Mouse (Mus musculus) embryonic facial prominence, embryonic 13.5 days (tissue): ENCODE results near the gene Nat9. TPM values are rescaled to one million over a fixed set of nuclear protein-coding genes. Genes with fewer than 3 reads are reported as not detected.

ENCODE experiments used
- ATAC-seq: fragments of 200-750 bp; cut with Nextera tagmentation; 2 replicates; pipeline ENCODE4 v1.8.0; 2017; ENCODE audit warnings: low read depth; ENCODE audit not compliant: insufficient number of reproducible peaks, insufficient read depth, low FRiP score, low TSS enrichment
- H3K27ac ChIP-seq: fragments of 300-500 bp; sonication (generic); 2 replicates; pipeline ENCODE4 v1.5.1; 2015; ENCODE audit warnings: moderate library complexity, mild to moderate bottlenecking, inconsistent platforms
- H3K27me3 ChIP-seq: fragments of 300-500 bp; sonication (generic); 2 replicates; pipeline ENCODE4 v1.6.1; 2015; ENCODE audit warnings: mild to moderate bottlenecking, inconsistent platforms
- H3K36me3 ChIP-seq: fragments of 300-500 bp; sonication (generic); 2 replicates; pipeline ENCODE4 v1.6.1; 2015; ENCODE audit warnings: mild to moderate bottlenecking, inconsistent platforms
- H3K4me1 ChIP-seq: fragments of 300-500 bp; sonication (generic); 2 replicates; pipeline ENCODE4 v1.6.1; 2015; ENCODE audit warnings: inconsistent platforms
- H3K4me2 ChIP-seq: fragments of 300-500 bp; sonication (generic); 2 replicates; pipeline ENCODE4 v1.6.1; 2015; ENCODE audit warnings: moderate library complexity, mild to moderate bottlenecking, inconsistent platforms
- H3K4me3 ChIP-seq: fragments of 300-500 bp; sonication (generic); 2 replicates; pipeline ENCODE4 v1.5.1; 2015; ENCODE audit warnings: mild to moderate bottlenecking, inconsistent platforms
- H3K9ac ChIP-seq: fragments of 300-500 bp; sonication (generic); 2 replicates; pipeline ENCODE4 v1.6.1; 2015; ENCODE audit warnings: mild to moderate bottlenecking, inconsistent platforms
- H3K9me3 ChIP-seq: fragments of 300-500 bp; sonication (generic); 2 replicates; pipeline ENCODE4 v1.6.1; 2016; ENCODE audit warnings: inconsistent platforms
- WGBS: fragments of 180-500 bp; shearing (Covaris S2); methylation state at CpG from one replicate; pipeline ENCODE4 v1.1.7; 2015; ENCODE audit warnings: mixed read lengths; 5-methylcytosine and 5-hydroxymethylcytosine counted together
- polyA plus RNA-seq: library from polyadenylated mRNA; unstranded; fragments of >200 nt; fragmentation: Nextera tagmentation; extraction: Ambion mirVana; gene quantifications from 2 replicates; pipeline ENCODE4 v1.2.1, GENCODE M21; 2015

Nat9 gene
- polyA plus RNA-seq, 1 experiment from 2014 or later, result 23.9 TPM

GRCm38 (mm10) chr11:115173549-115174339 lies 13.9 kb downstream of the Nat9 start:
- Histone ChIP-seq H3K27ac (peak overlapping the region; percentile 78), H3K4me3 (no peak overlapping the region), H3K36me3 (no peaks in the 10 kb centered on the region), H3K4me1 (peaks cover 70% of the 10 kb centered on the region), H3K4me2 (0 out of 2 replicates have a peak overlapping the region, but pooled peaks have one; percentile 22), H3K27me3 (peaks cover 53% of the 10 kb centered on the region), H3K9ac (no peak overlapping the region), H3K9me3 (no peaks in the 10 kb centered on the region)
- WGBS, result 9% methylated on average over 16 of the region's 16 CpGs
- ATAC-seq, result peak; percentile 38; the same call in 1 of the 2 replicates

- 19% methylated on average over 4 of the region's 4 CpGs for WGBS
- Histone ChIP-seq H3K27ac (peak overlapping the region; percentile 44; the same call in 1 of the 2 replicates), H3K4me1 (peaks cover 66% of the 10 kb centered on the region)
Measured at GRCm38 (mm10) chr11:115172825-115173287, 14.8 kb downstream of the Nat9 start.

GRCm38 (mm10) chr11:115171125-115171524 lies 16.5 kb downstream of the Nat9 start:
- no peak overlapping the region for H3K27ac ChIP-seq
- peaks cover 73% of the 10 kb centered on the region for H3K27me3 ChIP-seq
- no peak overlapping the region for H3K4me3 ChIP-seq
- no peaks in the 10 kb centered on the region for H3K9me3 ChIP-seq
- no peak overlapping the region for H3K4me2 ChIP-seq
- peaks cover 50% of the 10 kb centered on the region for H3K4me1 ChIP-seq
- WGBS, result 35% methylated on average over 8 of the region's 8 CpGs
- H3K36me3 ChIP-seq, result no peaks in the 10 kb centered on the region
- H3K9ac ChIP-seq, result 0 out of 2 replicates have a peak overlapping the region, but pooled peaks have one; percentile 11
- ATAC-seq, result no peak

More at GRCm38 (mm10) chr11:115172825-115173287, 14.8 kb downstream of the Nat9 start:
- no peaks in the 10 kb centered on the region for H3K36me3 ChIP-seq
- H3K4me3 ChIP-seq, result no peak overlapping the region
- H3K4me2 ChIP-seq, result peak overlapping the region; percentile 30
- no peaks in the 10 kb centered on the region for H3K9me3 ChIP-seq
- H3K9ac ChIP-seq, result no peak overlapping the region
- H3K27me3 ChIP-seq, result peaks cover 60% of the 10 kb centered on the region
- no peak for ATAC-seq

- 80% methylated on average over 4 of the region's 4 CpGs for WGBS
- Histone ChIP-seq H3K27ac (no peak overlapping the region), H3K4me2 (no peak overlapping the region), H3K9ac (no peak overlapping the region), H3K36me3 (no peaks in the 10 kb centered on the region), H3K27me3 (peaks cover 76% of the 10 kb centered on the region), H3K4me3 (no peak overlapping the region), H3K4me1 (peaks cover 41% of the 10 kb centered on the region), H3K9me3 (no peaks in the 10 kb centered on the region)
- ATAC-seq, result no peak
Measured at GRCm38 (mm10) chr11:115169430-115169829, 18.2 kb downstream of the Nat9 start.

GRCm38 (mm10) chr11:115167631-115168249 lies 19.9 kb downstream of the Nat9 start:
- H3K4me1 ChIP-seq, result peaks cover 38% of the 10 kb centered on the region
- WGBS, result 69% methylated on average over 8 of the region's 8 CpGs

GRCm38 (mm10) chr11:115166776-115167175 lies 20.9 kb downstream of the Nat9 start:
- peaks cover 38% of the 10 kb centered on the region for H3K4me1 ChIP-seq
- no peak overlapping the region for H3K4me3 ChIP-seq
- no peak overlapping the region for H3K4me2 ChIP-seq
- H3K9ac ChIP-seq, result no peak overlapping the region
- WGBS, result 77% methylated on average over 3 of the region's 3 CpGs
- ATAC-seq, result no peak
- peaks cover 77% of the 10 kb centered on the region for H3K27me3 ChIP-seq
- H3K9me3 ChIP-seq, result no peaks in the 10 kb centered on the region
- no peaks in the 10 kb centered on the region for H3K36me3 ChIP-seq
- no peak overlapping the region for H3K27ac ChIP-seq

More at GRCm38 (mm10) chr11:115167631-115168249, 19.9 kb downstream of the Nat9 start:
- no peak for ATAC-seq
- H3K27ac ChIP-seq, result no peak overlapping the region
- H3K9me3 ChIP-seq, result no peaks in the 10 kb centered on the region
- no peaks in the 10 kb centered on the region for H3K36me3 ChIP-seq
- 0 out of 2 replicates have a peak overlapping the region, but pooled peaks have one; percentile 16 for H3K9ac ChIP-seq
- no peak overlapping the region for H3K4me2 ChIP-seq
- H3K27me3 ChIP-seq, result peaks cover 76% of the 10 kb centered on the region
- H3K4me3 ChIP-seq, result no peak overlapping the region

- Histone ChIP-seq H3K4me1 (peaks cover 31% of the 10 kb centered on the region), H3K27me3 (peaks cover 76% of the 10 kb centered on the region), H3K4me2 (peak overlapping the region; percentile 90), H3K36me3 (no peaks in the 10 kb centered on the region), H3K9ac (peak overlapping the region; percentile 62), H3K9me3 (no peaks in the 10 kb centered on the region), H3K4me3 (peak overlapping the region; percentile 59), H3K27ac (no peak overlapping the region)
- no peak for ATAC-seq
- WGBS, result 1% methylated on average over 9 of the region's 9 CpGs
Measured at GRCm38 (mm10) chr11:115164976-115165374, 22.7 kb downstream of the Nat9 start.

- Histone ChIP-seq H3K27ac (no peak overlapping the region), H3K4me1 (peaks cover 31% of the 10 kb centered on the region), H3K9ac (peak overlapping the region; percentile 62), H3K9me3 (no peaks in the 10 kb centered on the region), H3K4me3 (peak overlapping the region; percentile 59), H3K27me3 (peaks cover 79% of the 10 kb centered on the region), H3K4me2 (peak overlapping the region; percentile 90), H3K36me3 (no peaks in the 10 kb centered on the region)
- WGBS, result under 1% methylated on average over 14 of the region's 14 CpGs
- ATAC-seq, result no peak
Measured at GRCm38 (mm10) chr11:115164341-115164975, 23.2 kb downstream of the Nat9 start.

GRCm38 (mm10) chr11:115163568-115164150 lies 24.0 kb downstream of the Nat9 start:
- Histone ChIP-seq H3K4me2 (peak overlapping the region; percentile 90), H3K4me1 (peaks cover 31% of the 10 kb centered on the region), H3K9ac (peak overlapping the region; percentile 62), H3K27ac (no peak overlapping the region), H3K27me3 (peaks cover 79% of the 10 kb centered on the region), H3K36me3 (no peaks in the 10 kb centered on the region), H3K4me3 (peak overlapping the region; percentile 59), H3K9me3 (no peaks in the 10 kb centered on the region)
- ATAC-seq, result peak; percentile 33; the same call in 1 of the 2 replicates
- WGBS, result under 1% methylated on average over 47 of the region's 47 CpGs

- peaks cover 72% of the 10 kb centered on the region for H3K27me3 ChIP-seq
- H3K4me2 ChIP-seq, result peak within 1 kb of the TSS; percentile 90
- H3K36me3 ChIP-seq, result no peaks in the 10 kb centered on the region
- peak within 1 kb of the TSS; percentile 51 for H3K27ac ChIP-seq
- under 1% methylated on average over 47 of the region's 47 CpGs for WGBS
- ATAC-seq, result peak; percentile 93
- no peaks in the 10 kb centered on the region for H3K9me3 ChIP-seq
- peak within 1 kb of the TSS; percentile 62 for H3K9ac ChIP-seq
- H3K4me3 ChIP-seq, result peak within 1 kb of the TSS; percentile 59
- peaks cover 38% of the 10 kb centered on the region for H3K4me1 ChIP-seq
Measured at GRCm38 (mm10) chr11:115162832-115163480, 24.7 kb downstream of the Nat9 start, which contains the start of gene Slc9a3r1. TSS of gene Slc9a3r1 (plus strand) at chr11:115163341.
